Mouse (Mus musculus) embryo, embryonic 11 days (tissue): ENCODE measurements at regions not wholly inside any gene's neighbourhood (a gene's known extent, or its start where the extent isn't known, plus 50 kb on each side); places are given as distances from the start of the nearest gene placed in this dataset.

ENCODE experiments used
- DNase-seq: peaks from one replicate; pipeline ENCODE4 v3.0.0-alpha.2; 2015

- DNase-seq = no peak
These were observed 81.5 kb upstream of the Tas2r119 start for GRCm38 (mm10) chr15:32095554-32095953.

- DNase-seq = no peak
These were observed 66.4 kb upstream of the Tas2r119 start for GRCm38 (mm10) chr15:32110659-32111058.
